Mouse (Mus musculus) hindbrain, embryonic 14.5 days (tissue): ENCODE measurements around the gene Stk40. TPM values are rescaled to one million over a fixed set of nuclear protein-coding genes. Genes with fewer than 3 reads are reported as not detected.

Source experiments
- polyA plus RNA-seq: library from polyadenylated mRNA; unstranded; fragments of >200 nt; fragmentation: Nextera tagmentation; extraction: Ambion mirVana; gene quantifications from 2 replicates; pipeline ENCODE4 v1.2.1, GENCODE M21; 2014

Gene Stk40
- polyA plus RNA-seq, 1 experiment from 2014 or later, result 25.2 TPM

Other genes with a start within 250 kb of the Stk40 start
- 0.69 and 0.76 TPM in 2 replicates for gene Csf3r, start 79.4 kb upstream of the Stk40 start, polyA plus RNA-seq
- 121 and 124 TPM in 2 replicates for gene Mrps15, start 57.0 kb upstream of the Stk40 start, polyA plus RNA-seq
- 39.5 and 40.7 TPM in 2 replicates for gene Oscp1, start 45.4 kb upstream of the Stk40 start, polyA plus RNA-seq
- 49.1 and 51.2 TPM in 2 replicates for gene Lsm10, start 7.3 kb upstream of the Stk40 start, polyA plus RNA-seq
- 13.5 and 19.2 TPM in 2 replicates for gene Eva1b, start 43.8 kb downstream of the Stk40 start, polyA plus RNA-seq
- 1.1 TPM in 2 replicates for gene Sh3d21, start 59.5 kb downstream of the Stk40 start, polyA plus RNA-seq
- gene Thrap3, start 98.8 kb downstream of the Stk40 start, polyA plus RNA-seq, result 127 and 139 TPM in 2 replicates
- 84.2 and 90.0 TPM in 2 replicates for gene Map7d1, start 152.4 kb downstream of the Stk40 start, polyA plus RNA-seq
- 40.7 and 45.9 TPM in 2 replicates for gene Trappc3, start 158.4 kb downstream of the Stk40 start, polyA plus RNA-seq
- 8.1 and 9.9 TPM in 2 replicates for gene Col8a2, start 182.8 kb downstream of the Stk40 start, polyA plus RNA-seq
- 56.4 and 57.9 TPM in 2 replicates for gene Adprhl2, start 217.7 kb downstream of the Stk40 start, polyA plus RNA-seq
- gene Tekt2, start 221.7 kb downstream of the Stk40 start, polyA plus RNA-seq, result 7.2 and 8.2 TPM in 2 replicates